Mouse (Mus musculus) 3T3-L1 (cell line): ENCODE measurements around the gene Tmem208.

ENCODE experiments used
- DNase-seq: peaks from one replicate; pipeline ENCODE4 v3.0.0-alpha.2; 2015; ENCODE audit warnings: low read depth, low spot score

The Tmem208 gene

DNA sequence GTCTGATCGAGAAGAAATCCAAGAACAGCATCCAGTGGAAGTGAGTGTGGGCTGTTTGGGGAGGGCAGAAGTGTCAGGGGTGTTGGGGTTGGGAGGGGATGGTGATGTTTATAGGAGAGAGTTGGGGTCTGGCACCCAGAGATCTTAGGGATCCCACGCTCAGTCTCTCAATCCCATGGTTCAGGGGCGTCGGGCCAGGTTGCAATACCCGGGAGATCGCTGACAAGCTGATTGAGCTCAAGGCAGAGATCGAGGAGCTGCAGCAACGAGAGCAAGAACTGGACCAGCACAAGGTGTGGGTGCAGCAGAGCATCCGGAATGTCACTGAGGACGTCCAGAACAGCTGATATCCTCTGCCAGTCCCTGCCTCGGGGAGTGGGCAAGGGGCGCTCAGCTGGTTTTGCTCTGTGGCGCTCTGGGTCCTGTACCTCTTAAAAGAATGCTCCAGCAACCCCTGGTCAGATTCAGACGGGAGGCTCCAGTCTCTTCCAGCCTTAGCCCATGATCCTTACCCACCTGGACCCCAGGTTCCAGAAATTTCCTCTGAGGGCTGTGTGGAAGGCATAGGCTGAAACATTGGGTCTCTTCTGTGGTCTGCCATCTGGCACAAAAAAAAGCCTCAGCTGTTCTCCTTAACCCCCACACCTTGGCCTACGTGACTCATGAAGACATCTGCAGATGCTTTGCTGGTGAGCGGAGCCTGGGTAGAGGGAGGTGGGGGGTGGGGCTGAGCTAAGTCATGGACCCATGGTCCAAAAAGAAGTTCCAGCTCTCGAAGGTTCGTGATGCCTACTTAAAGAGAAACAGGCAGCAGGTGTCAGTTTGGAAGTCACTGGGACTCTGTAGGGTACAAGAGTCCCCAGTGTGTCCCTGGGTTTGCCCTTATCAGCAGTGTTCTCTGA, 27.6 kb upstream of the Tmem208 start:
- peak; percentile 73 for DNase-seq

DNA sequence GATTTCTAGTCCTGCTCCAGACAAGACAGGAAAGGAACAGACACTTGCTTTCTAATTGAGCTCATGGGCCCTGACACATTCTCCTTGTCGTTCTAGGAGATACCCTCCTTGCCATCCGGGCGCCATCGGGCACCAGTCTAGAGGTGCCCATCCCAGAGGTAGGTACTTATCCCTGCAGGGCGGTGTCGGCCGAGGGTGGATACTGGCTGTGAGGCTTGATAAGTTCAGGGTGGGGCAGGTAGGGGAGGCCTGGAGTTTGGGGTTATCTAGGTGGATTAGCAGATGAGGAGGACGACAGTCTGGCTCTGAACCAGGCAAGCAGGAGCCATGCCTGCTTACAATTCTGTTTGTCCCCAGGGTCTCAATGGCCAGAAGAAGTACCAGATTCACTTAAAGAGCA, 26.2 kb upstream of the Tmem208 start:
- no peak for DNase-seq

DNA sequence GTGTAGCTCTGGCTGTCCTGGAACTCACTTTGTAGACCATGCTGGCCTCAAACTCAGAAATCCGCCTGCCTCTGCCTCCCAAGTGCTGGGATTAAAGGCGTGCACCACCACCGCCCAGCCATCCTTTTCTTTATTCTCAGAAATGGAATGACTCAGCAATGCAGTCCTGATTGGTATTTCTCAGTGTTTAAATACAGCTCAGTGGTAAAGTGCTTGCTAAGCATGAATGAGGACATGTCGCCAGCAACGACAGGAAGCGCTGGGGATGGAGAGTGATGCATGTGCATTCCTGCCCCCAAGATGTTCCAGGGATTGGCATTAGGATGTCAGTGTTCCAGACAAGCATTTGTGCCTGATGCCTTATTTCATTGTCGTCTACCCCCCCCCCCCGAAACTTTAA, 22.8 kb upstream of the Tmem208 start:
- DNase-seq, result peak; percentile 62

DNA sequence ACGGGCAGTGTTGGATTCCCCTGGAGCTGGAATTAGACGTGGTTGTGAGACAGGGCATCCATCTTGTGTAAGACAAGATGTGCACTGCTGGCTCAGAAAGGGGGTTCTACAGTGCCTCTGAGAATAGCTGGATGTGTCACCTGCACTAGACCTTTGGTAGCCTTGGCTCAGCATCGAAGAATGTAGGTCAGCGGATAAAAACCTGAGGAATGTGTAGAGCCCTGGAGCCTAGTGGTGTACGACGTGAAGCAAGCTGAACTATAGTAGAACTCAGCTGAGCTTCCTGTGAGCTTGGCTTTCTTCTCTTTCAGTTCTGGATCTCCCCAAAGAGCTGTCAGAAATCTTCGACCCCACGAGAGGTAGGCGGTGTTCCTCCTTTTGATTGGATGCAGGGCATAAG, 22.3 kb upstream of the Tmem208 start:
- peak; percentile 70 for DNase-seq

DNA sequence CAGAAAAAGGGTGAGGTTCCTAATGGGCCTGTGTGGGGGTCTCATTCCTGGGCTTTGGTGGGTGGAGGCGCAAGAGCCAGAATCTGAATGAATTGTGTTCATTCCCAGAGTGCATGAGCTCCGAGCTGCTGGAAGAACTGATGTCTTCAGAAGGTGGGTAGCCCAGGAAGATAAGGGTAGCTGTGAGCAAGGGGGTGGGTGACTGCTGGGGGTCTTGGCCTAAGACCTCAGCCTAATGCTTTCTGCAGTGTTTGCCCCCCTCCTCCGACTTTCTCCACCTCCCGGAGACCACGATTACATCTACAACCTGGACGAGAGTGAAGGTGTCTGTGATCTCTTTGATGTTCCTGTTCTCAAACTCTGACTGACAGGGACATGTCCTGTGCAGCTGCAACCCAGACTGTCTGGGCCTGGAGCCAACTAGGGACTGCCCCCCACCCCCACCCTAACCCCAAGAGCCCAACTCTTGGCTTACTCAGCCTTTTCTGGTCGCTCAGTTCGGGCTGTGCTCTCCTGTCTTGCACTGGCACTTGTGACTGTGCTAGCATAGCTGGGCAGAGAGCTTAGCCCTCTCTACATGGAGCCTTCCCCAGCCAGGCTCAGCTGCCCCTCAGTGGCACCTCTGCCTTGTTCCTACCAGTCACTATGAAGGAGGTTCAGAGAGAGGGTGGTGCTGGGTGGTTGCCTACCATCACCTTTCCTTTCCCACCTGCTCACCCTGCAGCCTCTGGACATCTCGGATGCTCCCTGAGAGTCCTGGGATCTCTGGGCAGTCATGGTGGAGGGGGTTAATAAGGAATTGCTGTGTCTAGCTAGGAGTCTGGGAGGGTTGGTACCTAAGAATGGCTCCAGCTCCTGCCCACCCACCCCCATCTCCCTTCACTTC, 21.6 kb upstream of the Tmem208 start:
- peak; percentile 49 for DNase-seq

DNA sequence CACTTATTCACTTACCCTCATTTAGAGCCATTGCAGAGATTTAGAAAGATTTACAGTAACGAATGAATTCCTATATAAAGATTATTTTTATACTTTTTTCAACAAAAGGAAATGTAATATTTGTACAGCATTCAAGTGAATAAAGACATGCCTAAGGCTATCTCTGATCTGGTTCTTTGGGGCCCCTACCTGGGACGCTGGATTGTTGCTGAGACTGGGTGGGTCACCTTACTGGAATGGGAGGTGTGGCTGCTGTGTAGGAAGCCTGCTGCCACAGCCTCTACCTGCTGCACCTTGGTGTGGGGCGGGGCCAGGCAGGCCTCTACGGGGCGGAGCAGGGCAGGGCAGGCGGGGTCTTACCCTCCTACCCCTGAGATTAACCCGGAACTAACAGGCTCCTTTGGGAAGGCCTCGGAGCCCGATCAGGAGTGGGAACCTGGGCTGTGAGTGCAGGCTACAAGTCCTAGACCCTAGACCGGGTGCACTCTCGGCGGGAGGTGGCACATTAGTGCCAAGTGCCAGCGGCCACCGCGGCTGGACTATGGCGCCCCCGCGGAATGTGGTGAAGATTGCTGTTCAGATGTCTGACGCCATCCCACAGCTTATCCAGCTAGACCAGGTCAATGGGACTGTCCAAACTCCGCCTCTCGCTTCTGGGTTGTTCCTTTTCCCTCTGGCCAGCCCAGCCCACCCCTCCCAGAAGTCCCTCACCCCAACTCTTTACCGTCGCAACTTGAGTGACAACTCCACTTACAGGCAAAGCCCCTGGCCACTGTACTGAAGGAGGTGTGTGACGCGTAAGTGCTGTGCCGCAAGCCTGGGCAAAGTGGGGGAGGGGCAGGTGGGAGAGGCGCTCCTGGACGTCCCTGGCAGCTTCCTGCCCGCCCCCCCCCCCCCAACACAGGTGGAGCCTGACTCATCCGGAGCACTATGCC, 20.7 kb upstream of the Tmem208 start, which contains the start of gene Elmo3:
Gene Elmo3, plus strand, starts transcription at position 391 of the 935 bp plus-strand sequence.
- peak; percentile 15 for DNase-seq

DNA sequence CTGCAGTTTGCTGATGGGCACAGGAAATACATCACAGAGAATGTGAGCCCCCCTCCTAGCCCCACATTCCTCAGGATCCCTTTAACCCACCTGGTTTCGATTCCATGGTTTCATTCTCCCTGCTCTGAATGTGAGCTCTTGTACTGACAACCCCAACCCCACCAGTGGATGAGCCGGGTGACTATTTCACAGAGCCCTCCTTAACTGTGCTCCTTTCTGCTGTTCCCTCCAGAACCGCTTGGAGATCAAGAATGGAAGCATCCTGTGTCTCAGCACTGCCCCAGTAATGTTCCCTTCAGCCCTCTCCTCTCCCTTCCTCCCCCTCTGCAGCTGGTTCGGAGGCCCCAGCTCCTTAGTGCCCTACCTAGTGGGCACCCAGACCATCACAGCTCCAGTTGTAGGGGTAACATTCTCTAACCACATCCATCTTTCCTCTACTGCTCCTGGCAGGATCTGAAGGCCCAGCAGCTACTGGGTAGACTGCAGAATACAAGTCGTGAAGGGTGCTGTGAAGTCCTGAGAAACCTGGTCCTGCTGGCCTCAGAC, 19.9 kb upstream of the Tmem208 start:
- no peak for DNase-seq

DNA sequence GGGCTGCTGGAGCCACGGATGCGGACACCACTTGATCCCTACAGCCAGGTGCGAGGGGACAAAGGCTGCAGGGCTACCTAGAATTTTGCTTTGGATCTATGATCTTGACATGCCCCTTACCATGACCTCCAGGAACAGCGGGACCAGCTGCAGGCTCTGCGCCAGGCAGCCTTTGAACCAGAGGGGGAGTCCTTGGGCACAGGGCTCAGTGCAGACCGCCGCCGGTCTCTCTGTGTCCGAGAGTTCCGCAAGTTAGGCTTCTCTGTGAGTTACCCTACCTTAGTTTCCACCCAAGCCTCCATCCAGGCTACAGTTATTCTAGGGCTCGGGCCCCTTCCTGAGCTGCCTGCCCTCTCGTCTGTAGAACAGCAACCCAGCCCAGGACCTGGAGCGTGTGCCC, 18.5 kb upstream of the Tmem208 start:
- DNase-seq, result no peak

DNA sequence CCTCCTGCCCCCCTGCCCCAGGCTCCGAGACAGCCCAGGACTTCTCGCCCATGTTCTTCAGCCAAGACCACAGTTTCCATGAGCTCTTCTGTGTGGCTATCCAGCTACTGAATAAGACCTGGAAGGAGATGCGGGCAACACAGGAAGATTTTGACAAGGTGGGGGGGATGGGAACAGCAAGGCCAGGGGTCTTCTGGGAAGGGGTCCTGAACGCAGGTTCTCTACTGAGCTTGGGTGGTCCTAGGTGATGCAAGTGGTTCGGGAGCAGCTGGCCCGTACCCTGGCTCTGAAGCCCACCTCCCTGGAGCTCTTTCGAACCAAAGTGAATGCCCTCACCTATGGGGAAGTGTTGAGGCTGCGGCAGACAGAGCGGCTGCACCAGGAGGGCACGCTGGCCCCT, 17.7 kb upstream of the Tmem208 start:
- no peak for DNase-seq

DNA sequence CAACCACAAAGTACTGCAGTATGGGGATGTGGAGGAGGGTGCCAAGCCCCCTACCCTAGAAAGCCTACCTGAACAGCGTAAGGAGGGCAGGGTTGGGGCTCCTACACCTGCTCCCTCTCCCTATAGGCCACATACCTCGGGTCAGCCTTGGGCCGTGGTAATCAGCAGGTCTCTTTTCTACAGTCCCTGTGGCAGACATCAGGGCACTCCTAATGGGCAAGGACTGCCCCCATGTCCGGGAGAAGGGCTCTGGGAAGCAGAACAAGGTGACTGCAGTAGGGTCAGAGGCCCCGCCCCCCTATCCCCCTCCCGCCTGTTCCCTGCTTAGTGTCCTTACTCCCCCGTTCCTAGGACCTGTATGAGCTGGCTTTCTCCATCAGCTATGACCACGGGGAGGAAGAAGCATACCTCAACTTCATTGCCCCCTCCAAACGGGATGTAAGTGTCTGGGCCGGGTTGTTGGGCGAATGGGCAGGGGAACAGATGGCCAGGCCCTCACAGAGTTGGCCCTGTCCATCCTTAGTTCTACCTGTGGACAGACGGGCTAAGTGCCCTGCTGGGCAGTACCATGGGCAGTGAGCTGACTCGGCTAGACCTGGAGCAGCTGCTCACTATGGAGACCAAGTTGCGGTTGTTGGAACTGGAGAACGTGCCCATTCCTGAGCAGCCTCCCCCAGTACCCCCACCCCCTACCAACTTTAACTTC, 16.9 kb upstream of the Tmem208 start:
- no peak for DNase-seq

DNA sequence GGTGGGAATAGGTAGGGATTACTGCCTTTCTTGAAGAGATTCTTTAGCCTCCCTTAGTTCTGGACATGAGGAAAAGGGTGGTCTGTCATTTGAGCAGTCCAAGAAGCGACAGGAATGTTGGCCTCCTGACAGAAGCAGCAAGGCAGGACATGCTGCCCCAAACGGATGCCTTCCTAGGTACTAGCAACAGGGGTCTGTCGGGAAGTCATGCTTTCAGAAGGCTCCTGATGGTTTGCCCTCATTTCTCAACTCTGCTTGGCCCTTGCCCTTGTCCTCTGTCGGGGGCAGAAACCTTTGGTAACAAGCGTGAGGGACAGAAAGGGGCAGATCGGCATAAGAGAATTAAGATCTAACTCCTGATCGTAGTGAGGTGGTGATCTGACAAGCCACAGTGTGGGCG, 16.0 kb upstream of the Tmem208 start:
- no peak for DNase-seq

DNA sequence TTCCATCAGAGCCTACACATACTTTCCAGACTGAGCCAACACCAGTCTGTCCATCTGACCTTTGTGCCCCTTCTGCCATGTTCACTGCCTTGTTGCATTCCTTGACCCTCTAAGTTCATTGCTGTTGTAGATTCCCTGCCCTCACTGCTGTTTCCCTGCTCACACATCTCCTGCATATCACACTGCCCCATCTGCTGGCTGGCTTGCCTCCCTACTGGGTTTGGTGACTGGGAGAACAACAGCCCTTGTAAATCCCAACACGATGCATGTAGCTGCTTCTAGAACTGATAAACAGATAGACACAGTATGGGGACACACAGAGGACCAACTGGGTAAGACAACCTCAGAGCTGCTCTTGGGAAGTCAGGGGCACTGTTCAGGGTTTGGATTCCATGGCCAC, 14.4 kb upstream of the Tmem208 start:
- no peak for DNase-seq

DNA sequence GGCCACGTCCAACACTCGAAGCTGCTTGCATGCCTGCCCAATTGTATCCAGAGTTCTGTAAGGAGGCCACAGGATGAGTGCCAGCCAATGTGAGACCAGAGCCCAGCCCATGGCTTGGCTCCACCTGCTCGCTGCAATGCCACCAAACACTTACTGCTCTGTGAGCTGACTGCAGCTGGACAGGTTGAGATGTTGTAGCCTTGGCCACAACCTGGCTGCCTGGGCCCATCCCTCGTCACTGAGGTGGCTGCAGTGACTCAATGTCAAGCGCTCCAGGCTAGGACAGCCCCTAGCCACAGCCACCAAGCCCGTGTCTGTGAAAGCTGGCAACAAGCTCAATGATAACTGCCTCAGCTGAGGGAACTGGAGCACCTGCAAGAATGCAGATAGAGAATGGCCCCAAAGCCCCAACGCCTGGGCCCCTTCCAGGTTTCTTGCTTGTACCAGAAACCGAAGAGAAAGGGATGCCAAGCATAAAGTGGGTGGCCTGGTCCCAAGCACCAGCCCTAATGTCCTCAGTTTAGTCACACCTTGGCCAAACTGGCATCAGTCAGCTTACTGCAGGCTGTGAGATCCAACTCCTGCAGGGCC, 13.2 kb upstream of the Tmem208 start:
- DNase-seq, result no peak

DNA sequence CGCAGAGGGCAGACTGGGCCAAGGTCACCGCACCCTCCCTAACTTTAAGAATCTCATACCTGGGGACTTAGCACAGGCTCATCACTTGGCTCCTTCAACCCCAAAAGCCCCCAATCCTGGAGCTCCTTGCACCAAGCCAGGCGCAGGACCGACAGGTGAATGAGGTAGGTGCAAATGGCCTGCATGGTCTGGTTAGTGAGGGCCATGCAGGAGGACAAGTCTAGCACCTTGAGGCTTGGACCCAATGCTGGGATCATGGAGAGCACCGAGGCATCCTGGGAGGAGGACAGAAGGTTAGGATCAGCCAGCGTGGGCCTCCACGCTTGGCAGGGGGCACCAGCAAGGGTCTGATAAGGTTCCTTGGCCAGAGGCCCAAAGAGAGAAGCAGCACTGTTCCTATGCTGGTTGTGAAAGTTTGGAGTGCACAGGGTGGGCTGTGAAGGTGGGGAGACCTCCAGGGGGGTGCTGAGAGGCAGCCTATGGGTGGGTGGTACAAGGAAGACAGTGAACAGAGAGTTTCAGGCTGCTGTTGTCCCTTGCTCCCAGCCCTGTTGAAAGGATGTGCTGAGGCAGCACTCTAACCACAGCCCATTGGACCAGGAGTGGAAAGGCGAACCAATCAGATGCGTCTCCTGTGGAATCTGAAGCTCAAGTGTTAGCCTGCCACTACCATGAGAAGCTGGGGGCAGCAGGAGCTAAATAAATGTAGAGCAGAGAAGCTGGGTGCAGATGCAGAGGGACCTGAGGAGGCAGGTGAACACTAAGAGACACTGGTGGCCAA, 12.3 kb upstream of the Tmem208 start:
- no peak for DNase-seq

DNA sequence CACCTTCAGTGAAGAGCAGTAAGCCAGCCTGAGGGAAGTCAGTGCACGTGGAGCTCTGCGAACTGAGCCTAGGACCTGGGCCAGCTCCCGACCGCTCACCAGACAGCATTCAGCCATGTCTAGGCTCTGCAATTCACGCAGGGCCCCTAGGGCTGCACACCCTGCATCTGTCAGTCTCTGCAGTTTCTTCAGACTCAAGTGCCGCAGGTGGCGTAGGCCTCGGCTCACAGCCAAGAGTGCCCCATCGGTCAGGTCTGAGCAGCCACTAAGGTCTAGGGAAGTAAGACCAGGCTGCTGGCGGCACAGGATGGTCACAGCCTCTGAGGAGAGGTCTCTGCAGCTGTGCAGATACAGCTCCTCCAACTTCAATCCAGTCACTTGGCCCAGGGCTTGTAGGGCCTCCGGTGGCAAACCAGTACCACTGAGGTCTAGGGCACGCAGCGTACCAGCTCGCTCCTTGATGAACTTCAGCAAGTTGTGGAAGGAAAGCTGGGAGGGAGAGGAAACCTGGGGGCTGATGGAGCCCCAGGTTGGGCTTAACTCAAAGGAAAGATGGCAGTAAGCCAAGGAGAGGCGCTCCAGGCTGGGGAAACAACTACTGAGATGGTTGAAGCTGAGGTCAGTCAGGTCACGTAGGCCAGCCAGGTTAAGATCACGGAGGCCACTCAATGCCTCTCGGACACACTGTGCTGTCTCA, 10.9 kb upstream of the Tmem208 start:
- DNase-seq, result no peak

DNA sequence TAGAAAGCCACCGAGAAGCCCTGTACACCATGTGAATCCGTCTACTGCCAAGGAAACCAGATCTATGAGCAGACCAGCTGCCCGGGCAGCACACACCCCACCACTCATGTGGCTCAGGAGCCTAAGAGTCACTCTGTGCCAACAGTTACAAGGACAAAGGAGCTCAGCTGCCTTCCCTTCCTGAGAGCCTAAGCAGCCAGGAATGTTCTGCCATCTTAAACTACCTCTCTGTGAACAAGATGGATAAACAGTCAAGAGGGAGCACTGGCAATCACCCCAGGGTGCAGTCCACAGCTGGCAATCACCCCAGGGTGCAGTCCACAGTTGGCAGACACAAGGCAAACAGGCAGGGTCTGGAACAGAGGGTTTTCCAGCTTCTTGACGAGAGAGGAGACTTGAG, 8.2 kb upstream of the Tmem208 start:
- no peak for DNase-seq

DNA sequence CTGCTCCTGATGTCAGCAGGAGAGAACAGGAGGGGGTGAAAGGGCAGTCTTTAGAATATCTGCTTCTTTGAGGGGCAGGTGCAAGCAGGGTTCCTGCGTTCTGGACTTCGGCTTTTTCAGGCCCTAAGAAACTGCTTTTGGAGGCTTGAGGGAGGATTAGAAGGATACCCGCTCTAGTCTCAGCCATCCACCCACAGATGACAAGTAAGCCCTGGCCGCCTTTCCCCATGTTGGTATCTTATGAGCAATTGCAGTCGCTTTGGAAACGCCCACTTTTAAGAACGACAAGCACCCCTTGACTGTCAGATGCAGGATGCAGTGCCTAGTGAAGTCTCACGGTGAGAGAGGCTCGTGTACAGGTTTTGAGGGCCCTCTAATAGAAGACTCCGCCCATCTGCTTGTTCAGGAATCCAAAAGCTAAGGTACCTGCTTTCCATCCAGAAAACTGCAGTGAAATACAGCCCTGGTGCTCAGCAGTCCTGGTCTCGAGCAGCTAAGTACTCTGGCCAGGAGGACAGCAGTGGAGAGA, 7.4 kb upstream of the Tmem208 start:
- DNase-seq, result no peak

DNA sequence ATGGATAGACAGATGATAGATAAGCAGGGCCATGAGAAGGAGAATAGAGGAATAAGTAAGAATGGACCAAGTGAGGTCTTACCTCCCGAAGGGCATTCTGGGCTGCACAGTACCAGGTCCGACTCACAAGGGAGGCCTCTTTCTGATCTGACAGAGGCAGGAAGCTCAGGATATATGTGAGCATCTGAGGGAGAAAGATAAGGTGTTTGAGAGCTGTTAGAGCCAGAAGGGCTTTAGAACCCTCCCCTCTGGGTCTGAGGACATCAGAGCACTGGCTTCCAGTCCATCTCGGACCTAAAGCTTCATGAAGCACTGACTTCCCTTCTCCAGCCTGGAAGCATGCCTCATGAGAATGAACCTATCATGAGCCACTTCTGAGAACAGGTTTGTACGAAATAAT, 3.0 kb upstream of the Tmem208 start:
- DNase-seq, result no peak
